Mouse (Mus musculus) kidney, adult 11 months (tissue): Measurements from ENCODE around the gene Pdlim3.

Experiments used
- DNase-seq: peaks from one replicate; pipeline ENCODE4 v3.0.0; 2022

The Pdlim3 gene

GRCm38 (mm10) chr8:45906251-45906619 is 21.0 kb downstream of the Pdlim3 start:
- no peak for DNase-seq

- DNase-seq, result no peak
Observed at GRCm38 (mm10) chr8:45913707-45914106, 28.4 kb downstream of the Pdlim3 start.

- DNase-seq, result no peak
Observed at GRCm38 (mm10) chr8:45916496-45916895, 31.2 kb downstream of the Pdlim3 start.

- no peak for DNase-seq
Observed at GRCm38 (mm10) chr8:45917040-45917679, 31.9 kb downstream of the Pdlim3 start.

GRCm38 (mm10) chr8:45918891-45919290 is 33.6 kb downstream of the Pdlim3 start:
- no peak for DNase-seq

- DNase-seq, result no peak
Observed at GRCm38 (mm10) chr8:45920392-45920791, 35.1 kb downstream of the Pdlim3 start.

GRCm38 (mm10) chr8:45922116-45922515 is 36.9 kb downstream of the Pdlim3 start:
- no peak for DNase-seq

- peak; percentile 85 for DNase-seq
Observed at GRCm38 (mm10) chr8:45934582-45935014, 49.3 kb downstream of the Pdlim3 start, which contains the start of gene Ccdc110. Gene Ccdc110, plus strand, starts transcription at chr8:45934619.

- DNase-seq, result no peak
Observed at GRCm38 (mm10) chr8:45936986-45937385, 51.7 kb downstream of the Pdlim3 start.

GRCm38 (mm10) chr8:45946283-45946682 is 61.0 kb downstream of the Pdlim3 start:
- no peak for DNase-seq

- no peak for DNase-seq
Observed at GRCm38 (mm10) chr8:45950622-45951021, 65.4 kb downstream of the Pdlim3 start.
